Mouse (Mus musculus) lung, postnatal 14 days (tissue): ENCODE data around the gene Cyp2t4.
A peak's percentile ranks its signal among the peaks of the same experiment; 100 is the strongest.

Source experiments
- DNase-seq: peaks from one replicate; pipeline ENCODE4 v3.0.0; 2021

The Cyp2t4 gene

DNA sequence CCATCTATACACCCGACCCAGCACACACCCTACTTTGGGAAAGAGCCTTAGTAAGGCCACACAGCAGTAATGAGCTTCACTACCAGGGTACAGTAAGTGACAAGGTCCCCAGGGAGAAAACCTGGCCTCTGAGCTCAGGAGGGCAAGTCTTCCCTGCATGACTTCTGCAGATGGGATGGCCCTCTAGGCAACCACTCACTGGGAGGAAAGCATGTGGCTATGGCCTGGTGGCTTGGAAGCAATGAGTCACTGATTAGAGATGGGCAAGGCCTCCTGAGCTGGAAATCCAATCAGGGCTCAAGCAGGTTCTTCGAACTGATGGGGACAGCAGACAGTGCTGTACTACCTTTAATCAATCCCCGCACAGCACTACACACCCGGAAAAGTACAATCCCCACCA lies 8.2 kb downstream of the Cyp2t4 start:
- no peak for DNase-seq

DNA sequence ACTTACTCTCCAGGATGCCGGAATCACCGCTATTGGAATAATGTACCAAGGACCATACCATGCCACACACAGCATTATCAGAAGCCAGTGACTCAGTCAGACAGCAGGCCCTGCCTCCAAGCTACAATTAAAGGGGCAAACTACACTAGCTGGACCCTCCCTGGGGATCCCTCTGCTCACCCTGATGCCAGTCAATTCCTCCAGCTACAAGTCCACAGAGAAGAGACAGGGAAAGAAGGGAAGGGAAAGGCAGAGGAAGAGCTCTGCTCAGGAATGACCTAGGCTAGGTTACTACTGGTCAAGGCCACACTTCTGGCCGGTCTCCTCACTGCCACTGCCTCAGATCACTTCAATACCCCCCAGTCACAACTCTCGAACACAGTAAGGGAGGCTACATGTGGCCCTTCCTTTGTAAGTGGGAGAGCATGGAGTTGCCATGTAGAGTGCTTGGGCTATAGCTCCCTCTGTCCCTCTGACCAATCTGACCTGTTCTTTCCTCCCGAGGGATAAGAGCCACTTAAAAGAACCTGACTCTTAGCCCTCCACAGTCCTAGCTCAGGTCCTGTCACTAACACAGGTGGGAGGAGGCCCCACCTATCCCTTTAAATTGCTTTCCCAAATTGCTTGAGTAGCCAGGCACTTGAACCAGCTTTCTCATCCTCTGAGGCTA lies 9.4 kb downstream of the Cyp2t4 start:
- DNase-seq = no peak

DNA sequence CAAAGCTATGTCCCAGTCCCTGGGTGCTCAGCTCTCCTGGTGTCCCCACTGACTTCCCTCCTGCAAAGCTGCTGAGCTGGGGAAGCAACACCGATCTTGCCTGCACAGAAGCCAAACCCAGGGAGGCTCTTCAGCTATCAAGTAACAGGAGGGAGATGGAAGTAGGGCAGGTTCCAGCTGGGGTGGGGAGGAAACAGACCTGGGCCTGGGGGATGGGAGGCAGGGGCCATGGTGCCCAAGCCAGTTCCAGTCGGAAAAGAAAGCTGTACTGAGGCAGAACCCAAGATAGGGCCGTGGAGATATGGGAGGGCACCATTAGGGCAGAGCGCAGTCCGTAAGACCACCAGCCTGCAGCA lies 9.9 kb downstream of the Cyp2t4 start:
- DNase-seq = no peak

DNA sequence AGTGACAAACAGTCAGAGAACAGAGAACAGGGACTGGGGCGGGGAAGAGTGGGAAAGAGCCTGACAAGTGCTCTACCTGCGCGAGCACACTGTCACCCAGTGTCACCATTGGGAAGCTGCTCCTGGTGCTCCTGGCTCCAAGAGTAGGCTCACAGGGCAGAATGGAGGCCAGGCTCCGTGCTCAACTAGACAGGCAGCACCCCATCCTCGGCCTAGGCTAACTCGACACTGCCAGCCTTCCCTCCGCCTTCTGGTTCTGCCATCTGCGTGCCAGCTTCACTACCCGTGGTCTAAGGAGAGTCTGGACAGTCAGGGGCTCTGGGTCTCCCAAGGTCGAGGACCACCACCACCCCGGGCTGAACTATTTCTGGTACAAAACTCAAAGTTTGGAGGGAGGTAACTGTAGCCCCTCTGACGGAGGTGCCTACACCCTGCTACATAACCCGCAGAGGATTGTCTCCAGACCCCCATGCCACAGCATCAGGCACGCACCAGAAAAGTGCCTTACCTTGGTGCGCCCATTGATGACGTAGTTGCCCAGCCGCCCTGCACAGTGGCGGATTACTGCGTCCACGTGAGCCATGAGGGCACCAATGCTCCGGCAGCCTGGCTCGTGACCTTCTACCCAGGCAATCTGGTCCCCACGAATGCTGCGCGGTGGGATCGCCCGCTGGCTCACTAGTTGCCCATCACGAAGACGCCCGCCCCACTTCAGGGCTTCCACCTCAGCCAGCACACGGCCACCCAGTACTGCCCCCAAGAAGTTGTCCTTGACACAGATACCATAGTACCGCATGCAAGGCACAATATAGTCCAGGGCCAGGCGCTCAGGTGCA lies 10.8 kb downstream of the Cyp2t4 start:
- no peak for DNase-seq

- no peak for DNase-seq
These were observed 11.6 kb downstream of the Cyp2t4 start for GRCm38 (mm10) chr7:27165007-27165655.

DNA sequence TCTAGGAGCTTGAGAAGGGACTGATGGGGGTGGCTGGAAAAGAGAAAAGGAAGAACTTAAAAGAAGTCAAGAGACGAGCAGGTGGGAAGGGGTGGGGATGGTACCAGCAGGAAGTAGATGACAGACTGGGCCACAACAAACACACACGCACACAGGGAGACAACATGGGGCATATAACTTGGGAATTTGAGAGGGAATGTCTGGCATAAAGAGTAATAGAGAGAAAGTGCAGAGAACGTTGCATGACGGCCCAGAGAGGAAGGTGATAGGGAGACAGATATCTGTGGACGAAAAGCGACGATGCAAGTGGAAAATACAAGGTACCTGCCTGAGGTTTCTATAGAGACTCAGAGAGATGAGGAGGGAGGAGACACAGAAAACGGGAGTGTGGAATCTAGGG lies 12.2 kb downstream of the Cyp2t4 start:
- no peak for DNase-seq

GRCm38 (mm10) chr7:27166229-27166613 lies 12.7 kb downstream of the Cyp2t4 start:
- peak; percentile 91 for DNase-seq

- DNase-seq = peak; percentile 97
These were observed 13.3 kb downstream of the Cyp2t4 start, which contains the start of gene Egln2 for GRCm38 (mm10) chr7:27166614-27167474. Gene Egln2, minus strand, starts transcription at chr7:27166802.

DNA sequence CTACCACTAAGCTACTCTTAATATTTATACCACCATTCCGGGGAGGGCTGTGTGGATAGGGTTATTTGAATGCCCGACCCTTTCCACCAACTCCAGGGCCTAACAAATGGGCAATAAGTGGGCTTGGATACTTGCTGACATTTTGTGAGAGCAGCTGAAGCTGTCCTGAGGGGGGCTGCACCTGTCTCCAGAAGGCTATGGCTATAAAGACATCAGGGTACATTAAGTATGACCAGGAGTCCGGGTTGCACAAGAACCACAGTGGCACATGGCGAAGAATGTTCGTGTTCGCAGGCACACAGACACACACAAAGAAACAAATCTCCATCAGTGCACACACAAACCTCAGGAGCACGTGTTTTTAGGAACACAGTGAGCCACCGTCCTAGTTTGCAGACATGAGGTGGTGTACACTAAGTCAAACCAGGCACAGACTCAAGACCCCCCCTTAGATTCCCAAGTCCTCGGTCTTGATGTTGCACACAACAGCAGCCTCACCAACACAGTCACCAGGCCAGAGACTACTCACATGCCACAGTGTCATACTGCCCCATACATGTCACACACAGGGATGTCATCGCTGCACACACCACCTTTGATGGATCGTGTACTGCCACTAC lies 14.1 kb downstream of the Cyp2t4 start:
- DNase-seq = no peak

DNA sequence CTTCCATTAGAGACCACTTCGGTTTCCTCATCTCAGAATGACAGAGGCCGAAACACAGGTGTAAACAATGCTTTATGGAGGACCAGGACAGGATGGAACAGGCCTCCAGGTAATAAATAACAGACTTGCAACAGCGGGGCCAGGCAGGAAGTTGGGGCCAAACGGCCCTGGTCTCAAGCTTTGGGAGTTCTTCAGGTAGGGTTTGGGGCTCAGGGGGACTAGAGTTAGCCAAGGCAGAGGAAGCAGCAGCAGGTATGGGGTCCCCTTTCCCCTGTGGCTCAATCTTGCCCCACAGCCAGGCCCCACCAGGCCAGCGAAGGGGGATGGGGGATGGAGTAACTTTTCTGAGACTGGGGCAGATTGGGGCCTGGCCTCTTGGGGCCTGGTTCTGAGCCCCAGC lies 14.9 kb downstream of the Cyp2t4 start:
- no peak for DNase-seq

GRCm38 (mm10) chr7:27170981-27171380 lies 17.5 kb downstream of the Cyp2t4 start:
- DNase-seq = no peak

DNA sequence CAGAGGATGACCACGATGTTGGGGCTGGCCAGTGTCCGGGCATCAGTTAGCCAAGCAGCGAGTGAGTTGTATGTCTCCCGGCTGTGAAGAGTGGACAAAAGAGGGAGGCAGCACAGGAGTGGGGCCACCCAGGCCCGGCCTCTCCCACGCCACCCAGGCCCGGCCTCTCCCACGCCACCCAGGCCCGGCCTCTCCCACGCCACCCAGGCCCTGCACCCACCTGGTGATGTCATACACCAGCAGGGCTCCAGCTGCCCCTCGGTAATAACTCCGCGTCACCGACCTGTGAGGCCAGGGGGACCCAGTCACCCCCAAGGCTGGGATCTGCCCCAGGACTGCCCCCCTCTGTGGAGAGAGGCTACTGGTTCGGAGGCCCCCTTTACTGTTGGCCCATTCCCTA lies 21.0 kb downstream of the Cyp2t4 start:
- no peak for DNase-seq

GRCm38 (mm10) chr7:27174896-27175295 lies 21.4 kb downstream of the Cyp2t4 start:
- DNase-seq = no peak

DNA sequence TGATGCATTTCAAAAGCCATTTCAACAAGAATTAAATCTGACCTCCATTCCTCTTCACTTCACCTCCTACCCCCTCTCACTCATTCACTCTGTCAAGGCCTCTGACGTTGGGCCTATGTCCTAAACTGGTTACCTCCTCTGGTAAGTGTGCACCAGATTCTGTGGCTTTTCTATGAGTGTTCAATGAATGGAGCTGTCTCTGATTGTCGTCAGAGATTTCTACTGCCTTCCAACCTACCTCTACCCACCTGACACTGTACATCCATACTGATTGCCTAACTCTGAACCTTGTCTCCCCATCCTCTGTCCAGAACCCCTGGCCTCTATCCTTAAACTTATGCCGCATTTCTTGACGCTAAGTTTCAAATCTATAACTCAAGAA lies 24.4 kb downstream of the Cyp2t4 start:
- DNase-seq = no peak

GRCm38 (mm10) chr7:27178324-27179216 lies 25.1 kb downstream of the Cyp2t4 start, which contains the start of gene Rab4b:
Gene Rab4b, minus strand, starts transcription at chr7:27178896.
- peak; percentile 100 for DNase-seq

GRCm38 (mm10) chr7:27179217-27179918 lies 25.9 kb downstream of the Cyp2t4 start:
- no peak for DNase-seq

DNA sequence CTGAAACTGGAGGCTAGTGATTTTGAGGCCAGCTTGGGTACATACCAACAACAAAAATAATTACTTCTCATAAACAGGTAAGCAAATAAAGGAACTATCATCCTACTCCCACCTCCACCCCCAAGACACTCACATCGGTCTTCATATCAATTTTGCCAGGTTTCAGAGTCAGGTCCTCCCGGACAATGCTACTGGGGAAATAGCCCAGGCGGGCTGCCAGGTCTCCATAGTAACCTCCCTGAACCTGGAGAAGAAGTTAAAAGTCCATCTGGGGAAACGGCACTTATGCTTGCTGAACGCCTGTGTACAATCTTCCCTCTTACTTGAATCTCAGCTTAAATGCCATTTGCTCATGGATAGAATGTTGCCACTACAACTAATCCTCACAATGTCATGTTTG lies 26.5 kb downstream of the Cyp2t4 start:
- peak; percentile 63 for DNase-seq

DNA sequence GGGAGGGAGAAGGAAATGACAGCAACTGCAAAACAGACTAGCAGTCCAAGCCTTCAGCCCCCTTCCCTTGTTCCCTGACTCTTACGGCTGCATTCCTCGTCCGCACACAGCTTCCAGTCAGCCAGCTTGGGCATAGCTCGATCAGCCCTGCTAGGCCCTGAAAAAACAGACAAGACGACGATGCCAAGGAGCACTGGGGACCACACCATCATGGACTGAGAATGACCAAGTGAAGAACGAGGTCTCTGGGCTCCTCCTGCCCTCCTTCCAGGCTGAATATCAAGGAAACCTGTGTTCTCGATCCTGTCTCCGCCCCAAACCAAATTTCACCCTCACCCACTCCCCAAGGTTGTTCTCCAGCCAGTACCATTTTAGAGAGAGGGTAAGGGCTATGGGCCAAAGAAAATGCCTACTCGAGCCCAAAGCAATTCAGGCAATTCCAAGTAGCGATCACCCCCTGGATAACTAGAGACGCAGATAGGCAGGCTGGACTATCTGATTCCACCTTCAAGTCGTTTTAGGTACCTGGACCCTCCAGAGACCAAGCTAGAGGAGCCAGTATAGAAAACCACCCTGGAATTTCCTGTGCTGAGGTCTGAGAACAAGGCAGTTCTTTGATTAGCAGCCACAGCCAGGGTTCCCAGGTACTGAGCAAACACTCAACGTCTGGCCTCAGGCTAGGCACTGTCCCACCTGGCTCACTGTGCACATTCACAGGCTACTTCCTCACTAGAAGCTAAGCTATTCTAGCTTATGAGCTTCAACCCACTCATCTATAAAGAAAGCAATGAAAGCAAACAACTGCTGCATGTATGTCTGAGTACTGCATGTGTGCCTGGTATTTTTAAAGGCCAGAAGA lies 27.6 kb downstream of the Cyp2t4 start, which contains the start of the genes Gm21983 and Mia:
TSS of gene Gm21983 (minus strand) at position 250 of the 859 bp plus-strand sequence.
TSS of gene Mia (minus strand) at position 321 of the 859 bp plus-strand sequence.
- no peak for DNase-seq

GRCm38 (mm10) chr7:27182498-27182897 lies 29.0 kb downstream of the Cyp2t4 start:
- no peak for DNase-seq
